Comparison of ENCODE assay signal across 27 mouse cellular contexts in the genomic region with DNA sequence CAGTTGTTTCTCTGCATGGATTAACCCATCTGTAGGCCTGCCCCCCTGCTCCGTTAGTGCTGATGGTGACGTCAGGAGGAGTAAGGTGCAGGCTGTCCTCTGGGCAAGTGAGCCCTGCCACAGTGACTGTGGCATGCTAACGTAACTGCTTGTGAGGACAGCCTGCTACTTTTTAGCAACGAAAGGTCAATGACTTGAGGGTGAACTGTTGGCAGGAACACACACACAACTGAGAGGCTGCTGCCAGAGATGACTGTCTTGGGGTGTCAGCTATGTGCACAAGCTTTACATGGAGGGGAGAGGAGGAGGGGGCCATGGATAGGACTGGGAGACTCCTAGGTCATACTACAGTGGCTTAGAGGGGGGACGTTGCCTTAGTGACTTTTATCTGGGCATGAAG. TPM values are rescaled to one million over a fixed set of nuclear protein-coding genes. Genes with fewer than 3 reads are reported as not detected.
"Had no signal": no experiment of that assay in that cellular context is flagged by ENCODE, and none has a peak within 500 bp of the region (broad histone marks: within the 10 kb centered on the region; RNA-seq: fewer than 3 reads in every experiment).

No protein-coding gene starts in this region.

- H3K36me3 ChIP-seq: hindbrain, embryonic 13.5 days; hindbrain, embryonic 15.5 days; kidney, embryonic 15.5 days; limb, embryonic 13.5 days; limb, embryonic 15.5 days had no signal

- DNase-seq: gastrocnemius, adult 2 months; gastrocnemius, postnatal 14 days; gastrocnemius, postnatal 36 days; kidney, adult 11 months; kidney, adult 2 months; kidney, adult 9 months; kidney, postnatal 14 days; kidney, postnatal 36 days; layer of hippocampus, adult 9-11 months; layer of hippocampus, postnatal 36 days; left cerebral cortex, postnatal 4 days had no signal

- H3K4me2 ChIP-seq: heart, embryonic 11.5 days; hindbrain, embryonic 13.5 days; hindbrain, embryonic 15.5 days; kidney, embryonic 15.5 days; limb, embryonic 13.5 days; limb, embryonic 15.5 days had no signal

- H3K9me3 ChIP-seq: hindbrain, embryonic 13.5 days; hindbrain, embryonic 15.5 days; kidney, embryonic 15.5 days; limb, embryonic 13.5 days; limb, embryonic 15.5 days had no signal

- ATAC-seq: hindbrain, postnatal 0 days; intestine, embryonic 16.5 days had no signal

- H3K27ac ChIP-seq: gastrocnemius, adult 2 months; hindbrain, embryonic 13.5 days; hindbrain, embryonic 15.5 days; hindbrain, postnatal 0 days; kidney, embryonic 15.5 days; kidney, postnatal 0 days; limb, embryonic 13.5 days; limb, embryonic 15.5 days had no signal

- H3K27me3 ChIP-seq: hindbrain, embryonic 13.5 days; hindbrain, embryonic 15.5 days; kidney, embryonic 15.5 days; limb, embryonic 13.5 days; limb, embryonic 15.5 days had no signal

- H3K4me3 ChIP-seq: gastrocnemius, adult 2 months; hindbrain, embryonic 13.5 days; hindbrain, embryonic 15.5 days; kidney, embryonic 15.5 days; limb, embryonic 13.5 days; limb, embryonic 15.5 days had no signal

- H3K9ac ChIP-seq: hindbrain, embryonic 13.5 days; hindbrain, embryonic 15.5 days; kidney, embryonic 15.5 days; limb, embryonic 13.5 days; limb, embryonic 15.5 days had no signal

- H3K4me1 ChIP-seq: hindbrain, embryonic 13.5 days; hindbrain, embryonic 15.5 days; limb, embryonic 15.5 days had no signal

RNA-seq across cellular contexts. Expression of a gene that starts 12.1 kb away (rescaled TPM):
- total RNA-seq: hematopoietic stem cell, adult 5-6 weeks; layer of hippocampus, postnatal 14 days; left cerebral cortex, postnatal 10 days had no signal
- polyA plus RNA-seq: kidney, embryonic 15.5 days; kidney, postnatal 0 days had no signal

RNA-seq across cellular contexts. Expression of a gene that starts 57.5 kb away (rescaled TPM):
- total RNA-seq: gastrocnemius, postnatal 14 days; gastrocnemius, postnatal 36 days; hematopoietic stem cell, adult 5-6 weeks; liver, adult 2 months had no signal
- polyA plus RNA-seq: heart, embryonic 11.5 days; hindbrain, embryonic 11.5 days; intestine, embryonic 14.5 days; intestine, embryonic 16.5 days; kidney, adult 2 months; kidney, postnatal 0 days; limb, embryonic 11.5 days; limb, embryonic 13.5 days; liver, adult 2 months had no signal
